Mouse (Mus musculus): Measurements from ENCODE around the gene Gm13090. TPM values are rescaled to one million over a fixed set of nuclear protein-coding genes. Genes with fewer than 3 reads are reported as not detected.

Gene Gm13090
- polyA plus RNA-seq, 1 experiment = not detected

DNA sequence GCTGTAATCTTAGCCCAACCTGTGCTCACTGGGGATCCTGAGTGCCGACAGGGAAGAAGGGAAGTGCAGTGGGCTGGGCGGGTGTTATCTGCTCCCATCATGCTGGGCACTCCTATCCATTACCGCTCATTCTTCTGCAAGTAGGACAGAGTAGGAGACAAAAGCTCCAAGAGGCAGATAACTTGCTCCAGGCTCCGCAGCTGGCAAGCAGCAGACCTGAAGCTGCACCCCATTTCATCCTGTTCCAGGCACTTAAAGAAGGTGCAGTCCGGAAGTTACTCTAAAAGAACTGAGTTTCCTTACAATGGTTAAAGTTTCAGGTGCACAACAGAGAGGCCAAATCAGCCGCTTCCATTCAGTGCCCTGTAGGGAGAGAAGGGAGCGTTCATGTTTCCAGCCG lies 21.9 kb downstream of the Gm13090 start:
- Histone ChIP-seq H3K4me3 (replicated peaks; ENCODE audit: insufficient read depth, low read depth, low read length) (no peak overlapping the region), H3K27ac (ENCODE audit: insufficient read depth, low read length) (no peak overlapping the region), H3K4me1 (ENCODE audit: control insufficient read depth, insufficient read depth, low read length) (no peaks in the 10 kb centered on the region), H3K27me3 (ENCODE audit: control insufficient read depth, insufficient read depth, low read length) (no peaks in the 10 kb centered on the region)
- 75% methylated on average over 8 of the region's 8 CpGs for WGBS
- TF ChIP-seq CTCF (IDR thresholded peaks at IDR 0.05; ENCODE audit: borderline replicate concordance, insufficient read depth, low read depth, low read length) (no peak), POLR2A (IDR thresholded peaks at IDR 0.05; ENCODE audit: borderline replicate concordance, insufficient read depth, low read length) (no peak)
- DNase-seq = no peak

DNA sequence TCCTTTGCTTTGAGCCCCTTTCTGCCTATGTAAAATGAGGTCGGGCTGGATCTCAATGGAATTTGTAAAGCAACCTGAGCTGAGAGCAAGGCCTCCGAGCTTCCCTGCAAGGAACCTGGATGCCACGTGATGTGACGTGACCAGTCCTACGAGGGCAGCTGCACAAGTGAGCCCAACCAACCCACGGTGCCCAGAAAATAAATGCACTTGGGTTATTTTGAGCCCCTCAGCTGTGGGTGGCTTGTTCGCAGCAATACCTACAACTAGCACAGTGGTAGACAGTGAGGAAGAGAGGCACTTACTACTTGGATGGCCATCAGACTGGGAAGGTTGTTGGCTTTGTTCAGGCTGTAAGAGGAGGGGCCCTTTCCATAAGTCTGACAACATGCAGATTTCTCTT lies 25.2 kb downstream of the Gm13090 start:
- no peaks in the 10 kb centered on the region for H3K4me1 ChIP-seq (ENCODE audit: control insufficient read depth, insufficient read depth, low read length)
- DNase-seq = no peak
- TF ChIP-seq CTCF (IDR thresholded peaks at IDR 0.05; ENCODE audit: borderline replicate concordance, insufficient read depth, low read depth, low read length) (no peak), POLR2A (IDR thresholded peaks at IDR 0.05; ENCODE audit: borderline replicate concordance, insufficient read depth, low read length) (no peak)
- H3K27ac ChIP-seq (ENCODE audit: insufficient read depth, low read length) = no peak overlapping the region
- H3K27me3 ChIP-seq (ENCODE audit: control insufficient read depth, insufficient read depth, low read length) = no peaks in the 10 kb centered on the region
- no peak overlapping the region for H3K4me3 ChIP-seq (replicated peaks; ENCODE audit: insufficient read depth, low read depth, low read length)
- WGBS = 89% methylated on average over 7 of the region's 7 CpGs

DNA sequence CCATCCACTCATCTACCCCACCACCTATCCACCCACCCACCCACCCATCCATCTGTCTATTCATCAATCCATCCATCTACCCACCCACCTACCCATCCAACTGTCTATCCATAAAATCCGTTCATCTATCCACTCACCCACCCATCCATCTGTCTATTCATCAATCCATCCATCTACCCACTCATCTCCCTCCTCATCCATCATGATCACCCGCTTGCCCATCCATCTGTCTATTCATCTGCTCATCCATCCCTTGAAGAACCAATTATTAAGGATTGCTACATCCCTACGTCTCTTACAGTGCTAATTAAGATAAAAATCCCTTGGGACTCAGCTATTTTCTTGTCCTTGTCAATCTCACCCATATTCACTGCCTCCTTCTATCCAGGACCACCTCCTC lies 29.5 kb downstream of the Gm13090 start:
- Histone ChIP-seq H3K27ac (ENCODE audit: insufficient read depth, low read length) (no peak overlapping the region), H3K4me1 (ENCODE audit: control insufficient read depth, insufficient read depth, low read length) (no peaks in the 10 kb centered on the region), H3K27me3 (ENCODE audit: control insufficient read depth, insufficient read depth, low read length) (no peaks in the 10 kb centered on the region), H3K4me3 (replicated peaks; ENCODE audit: insufficient read depth, low read depth, low read length) (no peak overlapping the region)
- 74% methylated on average over 3 of the region's 3 CpGs for WGBS
- TF ChIP-seq POLR2A (IDR thresholded peaks at IDR 0.05; ENCODE audit: borderline replicate concordance, insufficient read depth, low read length) (no peak), CTCF (IDR thresholded peaks at IDR 0.05; ENCODE audit: borderline replicate concordance, insufficient read depth, low read depth, low read length) (no peak)
- no peak for DNase-seq

DNA sequence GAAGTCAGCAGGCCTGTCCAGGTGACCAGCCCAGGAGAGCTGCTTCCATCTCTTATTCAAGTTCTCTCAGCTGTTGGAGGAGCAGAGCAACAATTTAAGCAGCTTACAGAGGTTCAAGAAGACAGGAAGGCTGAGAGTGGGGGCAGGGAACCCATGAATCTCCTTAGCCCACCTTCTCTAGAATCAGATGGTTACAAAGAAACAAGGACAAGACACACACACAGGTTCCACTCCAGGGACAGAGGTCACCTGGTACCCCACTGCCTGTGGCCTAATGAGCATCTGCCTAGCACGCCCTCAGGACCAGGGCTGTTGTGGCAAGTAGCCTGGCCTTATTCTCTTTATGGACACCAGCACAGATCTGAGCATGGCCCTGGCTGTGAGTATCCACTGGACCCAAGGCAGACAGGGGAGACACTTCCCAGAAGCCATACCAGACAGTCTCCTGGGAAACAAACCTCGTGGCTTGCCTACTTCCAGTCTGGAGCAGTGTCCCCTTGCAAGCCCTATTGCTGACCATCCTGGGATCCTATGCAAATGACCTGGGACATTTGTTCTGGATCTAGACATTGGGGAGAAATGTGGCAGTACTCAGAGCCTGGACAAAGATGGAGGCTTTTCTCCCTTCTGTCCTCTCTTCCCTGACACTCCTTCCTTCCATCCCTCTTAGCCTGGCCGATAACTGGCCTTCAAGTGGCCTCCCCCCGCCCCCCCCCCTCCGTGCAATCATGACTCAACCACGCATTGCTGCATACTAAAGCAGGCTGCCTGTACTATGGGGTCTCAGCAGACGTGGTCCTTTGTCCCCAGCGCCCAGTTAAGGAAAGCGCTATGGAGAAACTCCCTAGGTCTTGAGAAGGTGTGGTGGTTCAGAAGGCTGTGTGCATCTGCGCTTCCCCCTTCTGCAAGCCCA lies 38.5 kb downstream of the Gm13090 start:
- WGBS = 10% methylated on average over 9 of the region's 10 CpGs
- no peaks in the 10 kb centered on the region for H3K27me3 ChIP-seq (ENCODE audit: control insufficient read depth, insufficient read depth, low read length)
- H3K27ac ChIP-seq (ENCODE audit: insufficient read depth, low read length) = peak overlapping the region; percentile 98
- TF ChIP-seq POLR2A (IDR thresholded peaks at IDR 0.05; ENCODE audit: borderline replicate concordance, insufficient read depth, low read length) (no peak), CTCF (IDR thresholded peaks at IDR 0.05; ENCODE audit: borderline replicate concordance, insufficient read depth, low read depth, low read length) (no peak)
- peaks cover 22% of the 10 kb centered on the region for H3K4me1 ChIP-seq (ENCODE audit: control insufficient read depth, insufficient read depth, low read length)
- peak in 1 of 2 experiments; percentile 46 for DNase-seq
- H3K4me3 ChIP-seq (replicated peaks; ENCODE audit: insufficient read depth, low read depth, low read length) = peak overlapping the region; percentile 74

DNA sequence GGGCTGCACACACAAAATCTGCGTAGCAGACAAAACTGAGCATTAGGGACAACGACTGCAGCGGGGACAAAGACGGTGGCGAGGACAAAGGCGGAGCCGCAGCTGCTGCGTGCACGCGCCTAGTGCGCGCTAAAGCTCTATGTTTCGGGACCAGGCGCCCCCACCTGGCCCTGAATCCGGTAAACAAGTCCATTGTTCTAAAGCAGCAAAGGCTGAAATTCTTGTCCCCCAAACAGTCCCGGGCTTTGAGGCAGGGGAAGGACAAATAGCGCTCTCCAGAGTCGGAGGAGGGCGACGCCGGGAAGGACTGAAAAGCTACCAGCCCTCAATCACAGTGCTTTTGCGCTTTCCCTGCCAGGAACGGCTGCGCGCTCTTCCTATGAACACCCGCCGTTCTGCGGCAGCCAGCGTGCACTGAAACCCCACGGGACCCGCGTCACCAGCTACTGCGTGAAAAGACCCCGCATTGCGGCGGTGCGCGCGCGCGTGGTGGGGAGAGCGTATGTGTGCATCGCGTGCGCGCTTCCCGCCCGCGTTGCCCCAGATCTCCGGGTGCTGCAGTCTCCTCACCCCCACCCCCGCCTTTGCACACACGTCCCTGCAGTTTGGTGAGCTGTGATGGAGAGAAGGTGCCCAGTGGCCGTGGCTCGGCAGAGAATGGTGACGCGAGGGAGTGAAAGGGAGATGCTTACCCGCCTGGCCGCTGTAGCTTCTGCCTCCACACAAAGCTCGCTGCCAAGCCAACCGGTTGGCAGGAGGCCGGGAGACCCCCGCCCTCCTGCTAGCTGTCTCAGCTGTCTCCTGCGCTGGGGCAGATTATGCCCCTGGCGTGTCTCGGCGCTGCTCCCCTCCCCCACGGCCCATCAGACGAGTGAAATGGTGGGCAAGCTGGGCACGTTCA lies 39.5 kb downstream of the Gm13090 start:
- Histone ChIP-seq H3K4me1 (ENCODE audit: control insufficient read depth, insufficient read depth, low read length) (peaks cover 24% of the 10 kb centered on the region), H3K27ac (ENCODE audit: insufficient read depth, low read length) (peak overlapping the region; percentile 98), H3K4me3 (replicated peaks; ENCODE audit: insufficient read depth, low read depth, low read length) (peak overlapping the region; percentile 74), H3K27me3 (ENCODE audit: control insufficient read depth, insufficient read depth, low read length) (no peaks in the 10 kb centered on the region)
- peak; percentile 54 for TF ChIP-seq CTCF (IDR thresholded peaks at IDR 0.05; ENCODE audit: borderline replicate concordance, insufficient read depth, low read depth, low read length)
- peak; percentile 70 for TF ChIP-seq POLR2A (IDR thresholded peaks at IDR 0.05; ENCODE audit: borderline replicate concordance, insufficient read depth, low read length)
- under 1% methylated on average over 69 of the region's 69 CpGs for WGBS
- peak; percentile 92 for DNase-seq

DNA sequence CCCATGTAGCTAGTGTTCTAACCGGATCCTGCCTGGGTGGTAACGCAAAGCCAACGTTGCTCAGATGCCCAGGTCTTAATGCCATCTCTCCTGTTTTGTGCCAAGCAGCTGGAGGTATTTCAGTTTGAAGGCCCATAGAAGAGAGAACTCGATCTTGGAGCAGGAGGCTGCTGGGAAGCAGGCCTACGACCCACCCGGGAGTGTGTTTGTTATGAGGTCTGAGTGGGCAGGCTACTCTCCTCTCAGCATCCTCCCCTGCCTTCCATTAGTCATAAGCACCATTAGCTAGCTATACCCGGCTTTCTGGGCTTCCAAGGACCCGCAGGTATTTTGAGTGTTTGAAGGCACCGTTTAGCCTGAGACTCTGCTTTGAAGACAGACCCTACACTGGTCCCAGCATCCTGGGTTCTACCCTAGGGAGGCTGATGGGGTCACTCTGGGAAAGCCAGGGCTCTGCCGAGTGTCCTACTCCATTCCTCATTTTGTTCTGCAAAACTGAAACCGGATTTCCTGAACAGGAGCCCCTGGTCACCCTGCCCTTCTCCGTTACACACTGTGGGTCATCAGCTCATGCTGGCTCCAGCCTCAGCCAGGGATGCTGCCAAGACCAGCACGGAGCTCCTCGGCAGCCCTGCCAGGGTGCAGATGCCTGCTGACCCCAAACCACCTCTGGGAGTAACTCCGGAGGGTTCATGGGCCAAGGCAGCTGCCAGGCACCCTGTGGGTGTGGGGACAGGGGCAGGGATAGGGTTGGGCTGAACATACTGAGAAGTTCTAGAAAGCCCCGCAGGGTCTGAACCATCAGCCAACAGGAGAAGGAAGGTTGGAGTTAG lies 40.6 kb downstream of the Gm13090 start:
- Histone ChIP-seq H3K27ac (ENCODE audit: insufficient read depth, low read length) (peak overlapping the region; percentile 98), H3K4me3 (replicated peaks; ENCODE audit: insufficient read depth, low read depth, low read length) (peak overlapping the region; percentile 74), H3K4me1 (ENCODE audit: control insufficient read depth, insufficient read depth, low read length) (peaks cover 33% of the 10 kb centered on the region), H3K27me3 (ENCODE audit: control insufficient read depth, insufficient read depth, low read length) (no peaks in the 10 kb centered on the region)
- peak in 1 of 2 experiments; percentile 55 for DNase-seq
- 24% methylated on average over 16 of the region's 16 CpGs for WGBS
- TF ChIP-seq POLR2A (IDR thresholded peaks at IDR 0.05; ENCODE audit: borderline replicate concordance, insufficient read depth, low read length) = no peak
- no peak for TF ChIP-seq CTCF (IDR thresholded peaks at IDR 0.05; ENCODE audit: borderline replicate concordance, insufficient read depth, low read depth, low read length)

Data from cerebellum, adult 2 months (tissue).